Mouse (Mus musculus) A20 (cell line): ENCODE measurements around the gene Slc35d2.
"Not testable (repeated sequence)": the region's sequence is repeated elsewhere in the genome, so short reads cannot be mapped to it uniquely, and the experiment has no call there.

Experiments
- DNase-seq: peaks from one replicate; pipeline ENCODE4 v3.0.0-alpha.2; 2011; ENCODE audit warnings: low read depth, low spot score

Slc35d2 gene

GRCm38 (mm10) chr13:64052281-64052680, 76.9 kb downstream of the Slc35d2 start:
- not testable (repeated sequence) for DNase-seq

- peak; percentile 48 for DNase-seq
Observed at GRCm38 (mm10) chr13:64050895-64051294, 78.3 kb downstream of the Slc35d2 start.

GRCm38 (mm10) chr13:64049535-64049934, 79.6 kb downstream of the Slc35d2 start:
- DNase-seq: no peak

GRCm38 (mm10) chr13:64048467-64048866, 80.7 kb downstream of the Slc35d2 start:
- DNase-seq: no peak
